Mouse (Mus musculus): Measurements from ENCODE around the gene Ghrh. TPM values are rescaled to one million over a fixed set of nuclear protein-coding genes. Genes with fewer than 3 reads are reported as not detected.

Ghrh gene
- polyA plus RNA-seq, 1 experiment from 2014 or later: not detected

DNA sequence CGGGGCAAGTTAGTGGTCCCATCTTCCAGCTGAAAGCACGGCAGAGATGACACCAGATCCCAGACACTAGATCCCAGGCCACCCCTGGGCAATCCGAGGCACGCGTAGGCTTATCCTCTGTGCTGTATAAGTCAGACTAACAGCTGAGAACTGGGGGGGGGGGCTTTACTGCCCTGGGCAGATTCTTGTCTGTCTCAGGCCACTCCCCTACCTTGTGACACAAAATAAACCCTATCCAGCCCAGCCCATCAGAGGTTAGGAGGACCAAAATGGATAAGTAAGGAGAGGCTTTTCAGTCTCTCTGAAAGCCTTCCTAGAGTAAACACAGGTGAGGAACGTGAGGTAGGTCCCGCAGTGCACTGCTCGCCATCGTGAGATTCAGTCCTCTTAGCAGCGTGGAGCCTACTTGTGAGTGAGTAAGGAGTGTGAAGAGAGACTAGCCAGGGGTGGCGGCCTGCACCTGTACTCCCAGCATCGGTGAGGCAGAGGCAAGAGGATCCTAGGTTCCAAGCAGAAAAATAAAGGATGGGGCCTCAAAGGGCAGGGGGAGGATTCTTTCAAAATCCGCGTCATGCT is 30.9 kb downstream of the Ghrh start:
- Histone ChIP-seq H3K4me1 (peaks cover 39% of the 10 kb centered on the region), H3K36me3 (replicated peaks) (peaks cover 98% of the 10 kb centered on the region), H3K27ac (peak overlapping the region; percentile 25; the same call in 1 of the 2 replicates), H3K9me3 (no peaks in the 10 kb centered on the region), H3K4me3 (no peak overlapping the region), H3K27me3 (ENCODE audit: poor library complexity, severe bottlenecking) (no peaks in the 10 kb centered on the region)
- WGBS: 94% methylated on average over 14 of the region's 14 CpGs
- no peak for DNase-seq (ENCODE audit: extremely low spot score, low spot score)

DNA sequence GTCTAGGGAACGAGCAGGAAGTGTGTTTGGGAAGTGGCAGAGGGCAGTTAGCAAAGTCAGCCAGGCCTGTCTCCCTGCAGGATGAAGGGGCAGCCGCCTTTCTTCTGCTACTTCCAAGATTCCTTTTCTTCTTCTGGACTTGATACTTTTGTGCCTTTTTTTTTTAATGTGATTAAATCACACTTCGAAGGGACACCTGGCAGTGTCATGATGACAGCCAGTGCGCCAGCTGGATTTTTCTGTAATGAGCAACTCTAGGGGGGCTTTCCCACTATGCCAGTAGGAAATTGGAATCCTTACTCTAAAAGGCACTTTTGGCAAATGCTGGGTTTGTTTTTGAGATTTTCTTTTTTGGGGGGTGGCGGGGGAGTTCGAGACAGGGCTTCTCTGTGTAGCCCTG is 31.8 kb downstream of the Ghrh start:
- 92% methylated on average over 6 of the region's 6 CpGs for WGBS
- H3K9me3 ChIP-seq: no peaks in the 10 kb centered on the region
- H3K27me3 ChIP-seq (ENCODE audit: poor library complexity, severe bottlenecking): no peaks in the 10 kb centered on the region
- no peak overlapping the region; the same call in 1 of the 2 replicates for H3K27ac ChIP-seq
- no peak for DNase-seq (ENCODE audit: extremely low spot score, low spot score)
- H3K4me3 ChIP-seq: no peak overlapping the region
- H3K36me3 ChIP-seq (replicated peaks): peaks cover 98% of the 10 kb centered on the region
- peaks cover 32% of the 10 kb centered on the region for H3K4me1 ChIP-seq

GRCm38 (mm10) chr2:157314310-157314709 is 33.0 kb downstream of the Ghrh start:
- no peak for DNase-seq (ENCODE audit: extremely low spot score, low spot score)
- Histone ChIP-seq H3K27ac (peak overlapping the region; percentile 52; the same call in 1 of the 2 replicates), H3K36me3 (replicated peaks) (peaks cover 99% of the 10 kb centered on the region), H3K9me3 (no peaks in the 10 kb centered on the region), H3K27me3 (ENCODE audit: poor library complexity, severe bottlenecking) (no peaks in the 10 kb centered on the region), H3K4me3 (no peak overlapping the region), H3K4me1 (peaks cover 24% of the 10 kb centered on the region)
- 67% methylated on average over 7 of the region's 7 CpGs for WGBS

- Histone ChIP-seq H3K4me1 (peaks cover 24% of the 10 kb centered on the region), H3K27ac (peak overlapping the region; percentile 52; the same call in 1 of the 2 replicates), H3K36me3 (replicated peaks) (peaks cover 100% of the 10 kb centered on the region), H3K27me3 (ENCODE audit: poor library complexity, severe bottlenecking) (no peaks in the 10 kb centered on the region), H3K4me3 (no peak overlapping the region), H3K9me3 (no peaks in the 10 kb centered on the region)
- 82% methylated on average over 3 of the region's 3 CpGs for WGBS
- DNase-seq (ENCODE audit: extremely low spot score, low spot score): no peak
Measured at GRCm38 (mm10) chr2:157313718-157314117, 33.6 kb downstream of the Ghrh start.

DNA sequence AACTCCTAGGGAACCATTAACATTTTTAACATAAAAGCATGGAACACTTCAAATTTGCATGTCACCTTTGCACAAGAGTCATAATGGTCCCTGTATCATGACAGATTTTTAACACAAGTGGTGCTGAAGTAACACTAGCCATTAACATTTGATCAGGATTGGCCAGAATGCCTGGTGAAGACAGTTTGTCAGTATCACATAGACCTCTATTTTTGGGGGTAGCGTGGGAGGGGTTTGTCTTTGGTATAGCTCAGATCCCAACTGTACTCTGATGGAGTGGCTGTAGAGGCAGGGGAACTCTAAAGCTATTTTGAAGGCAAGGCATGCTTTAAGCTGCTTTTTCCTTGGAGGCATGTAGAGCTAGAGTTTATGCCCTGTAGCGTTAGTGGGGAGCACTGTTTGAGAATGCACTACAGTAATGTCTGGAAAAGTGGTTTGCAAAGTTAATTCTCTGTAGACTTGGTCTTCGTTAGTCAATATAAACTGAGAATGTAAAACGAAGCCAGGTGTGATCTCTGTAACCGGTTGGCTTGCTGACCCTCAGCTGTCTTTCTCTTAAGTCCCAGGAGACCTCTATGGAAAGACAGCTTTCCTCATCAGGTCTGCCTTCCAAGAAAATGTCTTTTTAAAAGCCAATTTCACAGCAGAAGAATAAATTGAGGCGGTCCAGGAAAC is 36.2 kb downstream of the Ghrh start:
- H3K36me3 ChIP-seq (replicated peaks): peaks cover 100% of the 10 kb centered on the region
- peaks cover 20% of the 10 kb centered on the region for H3K4me1 ChIP-seq
- no peaks in the 10 kb centered on the region for H3K27me3 ChIP-seq (ENCODE audit: poor library complexity, severe bottlenecking)
- no peak overlapping the region for H3K4me3 ChIP-seq
- WGBS: 95% methylated on average over 6 of the region's 6 CpGs
- no peak for DNase-seq (ENCODE audit: extremely low spot score, low spot score)
- H3K9me3 ChIP-seq: no peaks in the 10 kb centered on the region
- no peak overlapping the region for H3K27ac ChIP-seq

- WGBS: 97% methylated on average over 8 of the region's 8 CpGs
- no peak overlapping the region for H3K27ac ChIP-seq
- peaks cover 100% of the 10 kb centered on the region for H3K36me3 ChIP-seq (replicated peaks)
Measured at GRCm38 (mm10) chr2:157309611-157310010, 37.7 kb downstream of the Ghrh start.

DNA sequence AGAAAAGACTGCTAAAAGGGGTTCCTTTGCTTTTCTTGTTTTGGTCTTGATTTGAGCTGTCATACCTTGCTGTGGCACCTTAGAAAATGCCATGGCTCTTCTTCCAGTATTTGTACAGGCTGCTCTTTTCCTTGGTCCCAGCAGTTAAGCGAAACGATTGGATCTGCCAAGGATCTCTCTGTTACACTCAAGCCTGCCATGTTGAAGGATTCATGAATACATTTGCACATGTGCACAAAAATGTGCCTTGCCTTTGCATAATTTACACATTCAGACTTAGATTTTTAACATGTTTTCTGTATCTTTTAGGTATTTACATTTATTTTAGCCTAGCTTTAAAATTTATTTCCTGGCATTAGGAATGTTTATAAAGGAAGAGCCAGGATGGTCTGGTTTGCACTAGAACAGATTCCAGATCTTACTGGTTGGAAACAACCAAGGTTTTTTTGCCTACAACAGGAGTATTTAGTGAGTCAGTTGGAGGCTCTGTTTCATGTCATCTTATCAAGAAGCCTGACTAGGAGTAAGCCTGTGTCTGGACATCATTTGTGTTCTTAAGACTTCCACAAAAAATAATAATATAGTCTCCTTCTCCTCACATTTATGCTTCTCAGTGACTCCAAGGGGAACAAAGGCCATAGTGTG is 38.9 kb downstream of the Ghrh start:
- Histone ChIP-seq H3K9me3 (no peaks in the 10 kb centered on the region), H3K27me3 (ENCODE audit: poor library complexity, severe bottlenecking) (no peaks in the 10 kb centered on the region), H3K4me3 (no peak overlapping the region), H3K27ac (no peak overlapping the region), H3K4me1 (peaks cover 5% of the 10 kb centered on the region), H3K36me3 (replicated peaks) (peaks cover 100% of the 10 kb centered on the region)
- no peak for DNase-seq (ENCODE audit: extremely low spot score, low spot score)
- 95% methylated on average over 2 of the region's 2 CpGs for WGBS

More at GRCm38 (mm10) chr2:157309611-157310010, 37.7 kb downstream of the Ghrh start:
- DNase-seq (ENCODE audit: extremely low spot score, low spot score): no peak
- no peaks in the 10 kb centered on the region for H3K9me3 ChIP-seq
- H3K27me3 ChIP-seq (ENCODE audit: poor library complexity, severe bottlenecking): no peaks in the 10 kb centered on the region
- H3K4me3 ChIP-seq: no peak overlapping the region
- peaks cover 18% of the 10 kb centered on the region for H3K4me1 ChIP-seq

DNA sequence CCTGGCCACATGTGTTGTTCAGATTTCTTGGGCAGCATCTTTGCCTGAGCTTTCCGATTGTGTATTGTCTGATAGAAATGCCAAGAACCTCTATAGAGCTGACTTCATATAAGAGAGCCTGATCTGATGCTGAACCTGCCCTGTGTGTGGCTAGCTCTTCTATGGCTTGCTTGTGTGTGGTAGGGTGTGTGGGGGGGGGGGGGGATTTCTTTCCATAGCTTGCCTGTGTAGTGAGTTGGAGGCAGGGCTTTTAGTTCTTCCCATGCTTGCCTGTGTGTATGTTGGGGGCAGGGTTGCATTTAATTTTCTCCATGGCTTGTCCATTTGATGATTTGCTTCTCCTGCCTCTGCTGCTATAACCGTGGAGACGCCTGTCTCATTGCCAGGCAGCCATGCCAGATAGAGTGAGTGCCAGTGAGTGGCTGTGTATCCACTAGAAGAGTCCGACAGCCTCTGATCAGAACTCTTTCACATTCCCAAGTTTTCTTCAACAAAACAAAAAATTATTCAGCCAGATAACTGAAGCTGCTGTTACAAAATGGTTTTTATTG is 39.5 kb downstream of the Ghrh start:
- H3K36me3 ChIP-seq (replicated peaks): peaks cover 100% of the 10 kb centered on the region
- no peak overlapping the region for H3K4me3 ChIP-seq
- no peak overlapping the region for H3K27ac ChIP-seq
- no peaks in the 10 kb centered on the region for H3K27me3 ChIP-seq (ENCODE audit: poor library complexity, severe bottlenecking)
- H3K4me1 ChIP-seq: peaks cover 6% of the 10 kb centered on the region
- no peak for DNase-seq (ENCODE audit: extremely low spot score, low spot score)
- H3K9me3 ChIP-seq: no peaks in the 10 kb centered on the region
- WGBS: 92% methylated on average over 4 of the region's 4 CpGs

DNA sequence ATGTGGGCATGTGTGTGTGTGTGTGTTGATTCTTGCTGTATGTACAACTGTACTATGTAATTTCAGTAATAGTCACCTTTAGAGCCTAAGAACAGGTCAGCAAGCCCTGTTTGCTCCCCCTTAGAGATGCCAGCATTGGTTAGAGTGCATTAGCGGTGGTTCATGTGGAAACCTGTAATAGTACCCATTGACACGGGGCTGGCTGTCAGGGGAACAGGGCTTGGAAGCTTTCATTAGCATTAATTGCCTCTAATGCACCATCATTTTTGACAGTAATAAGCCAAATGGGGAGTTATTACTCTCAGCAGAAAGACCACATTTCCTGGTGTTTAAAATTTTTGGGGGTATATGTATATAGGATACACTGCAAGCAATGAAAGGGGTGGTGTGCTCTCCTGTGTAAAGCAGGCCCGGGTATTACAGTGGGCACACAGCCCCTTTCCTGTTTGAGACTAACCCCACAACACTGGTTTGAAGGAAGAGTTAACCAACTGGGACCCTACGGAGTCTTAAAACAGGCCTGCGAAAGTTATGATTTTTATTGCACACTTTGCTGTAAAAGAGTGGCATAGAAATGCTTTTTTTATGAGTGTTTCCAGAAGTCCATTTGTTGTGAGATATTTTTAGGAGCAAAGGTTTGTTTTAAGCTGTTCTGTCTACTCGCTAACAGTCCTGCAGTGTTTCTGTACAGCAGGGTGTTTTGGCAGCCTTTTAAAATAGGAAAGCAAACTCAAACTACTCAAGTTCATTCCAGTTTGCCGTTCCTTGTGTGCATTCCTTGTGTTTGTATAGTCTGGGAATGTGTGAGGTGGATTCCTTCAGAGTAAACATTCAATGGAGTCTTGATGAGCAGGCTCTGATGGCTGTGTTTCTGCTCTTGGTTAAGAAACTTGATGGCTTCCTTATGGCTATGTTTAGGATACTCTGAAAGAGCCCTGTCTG is 40.9 kb downstream of the Ghrh start:
- no peaks in the 10 kb centered on the region for H3K27me3 ChIP-seq (ENCODE audit: poor library complexity, severe bottlenecking)
- H3K4me1 ChIP-seq: peaks cover 16% of the 10 kb centered on the region
- WGBS: 91% methylated on average over 7 of the region's 7 CpGs
- no peak overlapping the region for H3K27ac ChIP-seq
- DNase-seq (ENCODE audit: extremely low spot score, low spot score): no peak
- no peaks in the 10 kb centered on the region for H3K9me3 ChIP-seq
- H3K4me3 ChIP-seq: no peak overlapping the region
- peaks cover 100% of the 10 kb centered on the region for H3K36me3 ChIP-seq (replicated peaks)

GRCm38 (mm10) chr2:157303096-157303495 is 44.2 kb downstream of the Ghrh start:
- Histone ChIP-seq H3K27me3 (ENCODE audit: poor library complexity, severe bottlenecking) (no peaks in the 10 kb centered on the region), H3K36me3 (replicated peaks) (peaks cover 99% of the 10 kb centered on the region), H3K27ac (peak overlapping the region; percentile 48; the same call in 1 of the 2 replicates), H3K9me3 (no peaks in the 10 kb centered on the region), H3K4me1 (peaks cover 16% of the 10 kb centered on the region), H3K4me3 (no peak overlapping the region)
- no peak for DNase-seq (ENCODE audit: extremely low spot score, low spot score)
- WGBS: 70% methylated on average over 9 of the region's 9 CpGs

- Histone ChIP-seq H3K9me3 (no peaks in the 10 kb centered on the region), H3K4me1 (peaks cover 16% of the 10 kb centered on the region), H3K4me3 (no peak overlapping the region), H3K27ac (no peak overlapping the region), H3K36me3 (replicated peaks) (peaks cover 99% of the 10 kb centered on the region), H3K27me3 (ENCODE audit: poor library complexity, severe bottlenecking) (no peaks in the 10 kb centered on the region)
- no peak for DNase-seq (ENCODE audit: extremely low spot score, low spot score)
- WGBS: 93% methylated on average over 6 of the region's 6 CpGs
Measured at GRCm38 (mm10) chr2:157300051-157300450, 47.3 kb downstream of the Ghrh start.

DNA sequence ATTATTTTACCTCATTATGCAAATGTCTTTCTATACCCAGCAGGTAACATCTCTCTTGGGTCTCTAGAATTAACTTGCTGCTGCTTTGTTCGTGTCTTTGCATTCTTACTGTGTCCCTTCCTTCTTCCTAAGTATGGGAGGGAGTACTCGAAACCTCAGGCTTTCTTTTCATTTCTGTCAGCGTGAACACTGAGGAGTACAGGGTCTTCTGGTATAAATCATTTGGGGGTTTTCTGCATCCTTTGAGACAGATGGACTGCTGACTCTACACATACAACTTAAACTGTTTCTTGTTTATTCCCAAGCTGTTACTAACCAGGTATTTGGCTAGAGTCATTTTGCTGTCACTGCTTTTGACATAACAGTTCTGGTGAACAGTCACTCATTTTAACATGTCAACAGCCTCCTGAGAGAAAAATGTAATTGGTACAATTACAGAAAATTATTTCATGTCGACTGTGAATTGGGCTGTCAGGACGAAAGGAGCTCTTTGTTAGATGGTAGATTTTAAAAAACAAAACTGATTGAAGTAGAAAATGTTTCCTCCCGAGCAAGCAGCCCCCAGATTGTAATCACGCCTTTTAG is 51.1 kb downstream of the Ghrh start:
- H3K36me3 ChIP-seq (replicated peaks): peaks cover 99% of the 10 kb centered on the region
- no peak for DNase-seq (ENCODE audit: extremely low spot score, low spot score)

More for the DNA sequence above, 51.1 kb downstream of the Ghrh start:
- Histone ChIP-seq H3K27me3 (ENCODE audit: poor library complexity, severe bottlenecking) (no peaks in the 10 kb centered on the region), H3K4me1 (no peaks in the 10 kb centered on the region), H3K4me3 (no peak overlapping the region), H3K9me3 (no peaks in the 10 kb centered on the region), H3K27ac (no peak overlapping the region)
- 86% methylated on average over 7 of the region's 7 CpGs for WGBS

Data from forebrain, embryonic 10.5 days (tissue).